Mouse (Mus musculus) C2C12 (cell line): Measurements from ENCODE around the gene Dcakd. TPM values are rescaled to one million over a fixed set of nuclear protein-coding genes. Genes with fewer than 3 reads are reported as not detected.

Experiments used
- H3K27me3 ChIP-seq: one replicate; pipeline ENCODE4 v1.6.1; 2011; ENCODE audit not compliant: control insufficient read depth, insufficient read depth, insufficient read length
- H3K36me3 ChIP-seq: one replicate; pipeline ENCODE4 v1.6.1; 2011; ENCODE audit not compliant: control insufficient read depth, insufficient read depth
- H3K4me3 ChIP-seq: one replicate; pipeline ENCODE4 v1.5.1; 2011; ENCODE audit warnings: mild to moderate bottlenecking, control low read depth; ENCODE audit not compliant: poor library complexity, insufficient read depth, severe bottlenecking
- H3K79me2 ChIP-seq: one replicate; pipeline ENCODE4 v1.6.1; 2011; ENCODE audit not compliant: control insufficient read depth, insufficient read depth
- H3K79me3 ChIP-seq: one replicate; pipeline ENCODE4 v1.6.1; 2011; ENCODE audit warnings: low read depth, control low read depth
- H3ac ChIP-seq: one replicate; pipeline ENCODE3; 2011; ENCODE audit warnings: low read depth; ENCODE audit not compliant: control insufficient read depth, insufficient read length
- CEBPB ChIP-seq: IDR thresholded peaks from one replicate; pipeline ENCODE4 v1.6.1; 2011; ENCODE audit warnings: low read depth, mild to moderate bottlenecking, control low read depth, moderate library complexity
- CTCF ChIP-seq: IDR thresholded peaks from one replicate; pipeline ENCODE4 v1.5.1; 2011; ENCODE audit not compliant: control insufficient read depth, insufficient read depth, insufficient read length
- FOSL1 ChIP-seq: IDR thresholded peaks from one replicate; pipeline ENCODE4 v1.8.0; 2011; ENCODE audit warnings: mild to moderate bottlenecking, low read length; ENCODE audit not compliant: poor library complexity, insufficient read depth, severe bottlenecking
- MAX ChIP-seq: IDR thresholded peaks from one replicate; pipeline ENCODE4 v1.6.1; 2011; ENCODE audit warnings: mild to moderate bottlenecking, control low read depth
- MYOD1 ChIP-seq: IDR thresholded peaks from one replicate; pipeline ENCODE4 v1.6.1; 2011; ENCODE audit warnings: low read depth; ENCODE audit not compliant: control insufficient read depth, insufficient read length
- MYOG ChIP-seq: IDR thresholded peaks from one replicate; pipeline ENCODE4 v1.6.1; 2011; ENCODE audit not compliant: control insufficient read depth, insufficient read length; ENCODE audit errors: extremely low read depth
- USF1 ChIP-seq: IDR thresholded peaks from one replicate; pipeline ENCODE4 v1.6.1; 2011; ENCODE audit warnings: low read depth, mild to moderate bottlenecking, control low read depth, moderate library complexity
- long read RNA-seq, 2 experiments: library from polyadenylated mRNA; unstranded; transcript quantifications; one replicate each; pipeline ENCODE4 v2.0.0; 2019 to 2020
- polyA plus RNA-seq: library from polyadenylated mRNA; unstranded; fragments of >200 nt; fragmentation: generic; extraction: Trizol; gene quantifications from one replicate; pipeline ENCODE4 v1.2.1, GENCODE M21; 2012; ENCODE audit warnings: missing spikeins

Gene Dcakd
- 185 TPM for polyA plus RNA-seq
- long read RNA-seq, experiment 1, transcript Dcakd-201 (5 exons, 1,744 nt): major isoform, 74 of 119 reads
- long read RNA-seq, experiment 1, partial matches to known transcripts: 23 of 119 reads
- long read RNA-seq, experiment 1, other reads (novel, unspliced or antisense): 22 of 119 reads
- long read RNA-seq, experiment 2, transcript Dcakd-201 (5 exons, 1,744 nt): major isoform, 262 of 294 reads
- long read RNA-seq, experiment 2, partial matches to known transcripts: 12 of 294 reads
- long read RNA-seq, experiment 2, other reads (novel, unspliced or antisense): 17 of 294 reads

- Histone ChIP-seq H3K79me2 (peaks cover 67% of the 10 kb centered on the region), H3K27me3 (no peaks in the 10 kb centered on the region), H3K4me3 (peak within 1 kb of the TSS; percentile 82), H3K36me3 (peaks cover 36% of the 10 kb centered on the region), H3ac (peak within 1 kb of the TSS; percentile 75), H3K79me3 (peaks cover 57% of the 10 kb centered on the region)
- no peak for TF ChIP-seq MYOG
- no peak for TF ChIP-seq MAX
- peak; percentile 78 for TF ChIP-seq CEBPB
- TF ChIP-seq CTCF: no peak
Observed at GRCm38 (mm10) chr11:103028176-103028891, at the start of gene Dcakd, which contains the start of gene Nmt1. TSS of gene Dcakd (minus strand) at chr11:103028333. TSS of gene Nmt1 (plus strand) at chr11:103028190.

- TF ChIP-seq MYOG: no peak
- TF ChIP-seq FOSL1: no peak
- TF ChIP-seq USF1: no peak
- no peak for TF ChIP-seq MYOD1
- no peak for TF ChIP-seq CEBPB
- TF ChIP-seq CTCF: no peak
- TF ChIP-seq MAX: no peak
- Histone ChIP-seq H3ac (no peak overlapping the region), H3K79me3 (no peaks in the 10 kb centered on the region), H3K36me3 (peaks cover 77% of the 10 kb centered on the region), H3K27me3 (no peaks in the 10 kb centered on the region), H3K79me2 (peaks cover 16% of the 10 kb centered on the region), H3K4me3 (no peak overlapping the region)
Observed at GRCm38 (mm10) chr11:103076581-103076980, 48.4 kb upstream of the Dcakd start.

- no peaks in the 10 kb centered on the region for H3K79me3 ChIP-seq
Observed at GRCm38 (mm10) chr11:103076010-103076409, 47.9 kb upstream of the Dcakd start.

GRCm38 (mm10) chr11:103074796-103075323, 46.7 kb upstream of the Dcakd start:
- Histone ChIP-seq H3ac (no peak overlapping the region), H3K27me3 (no peaks in the 10 kb centered on the region), H3K36me3 (peaks cover 91% of the 10 kb centered on the region), H3K4me3 (no peak overlapping the region), H3K79me3 (no peaks in the 10 kb centered on the region), H3K79me2 (no peaks in the 10 kb centered on the region)
- TF ChIP-seq CTCF (no peak), MYOD1 (no peak), FOSL1 (no peak), CEBPB (no peak), MAX (no peak), USF1 (no peak), MYOG (no peak)

More at GRCm38 (mm10) chr11:103076010-103076409, 47.9 kb upstream of the Dcakd start:
- H3K36me3 ChIP-seq: peaks cover 81% of the 10 kb centered on the region
- H3K27me3 ChIP-seq: no peaks in the 10 kb centered on the region
- no peak overlapping the region for H3ac ChIP-seq
- TF ChIP-seq FOSL1 (no peak), MYOD1 (no peak), USF1 (no peak), MAX (no peak), MYOG (no peak), CTCF (no peak)
- H3K79me2 ChIP-seq: peaks cover 11% of the 10 kb centered on the region
- H3K4me3 ChIP-seq: no peak overlapping the region

GRCm38 (mm10) chr11:103074121-103074650, 46.1 kb upstream of the Dcakd start:
- Histone ChIP-seq H3K36me3 (peaks cover 93% of the 10 kb centered on the region), H3K79me3 (no peaks in the 10 kb centered on the region), H3K27me3 (no peaks in the 10 kb centered on the region), H3ac (no peak overlapping the region), H3K79me2 (no peaks in the 10 kb centered on the region), H3K4me3 (no peak overlapping the region)
- TF ChIP-seq FOSL1 (no peak), CEBPB (no peak), MYOG (no peak), MAX (no peak), MYOD1 (no peak), USF1 (no peak), CTCF (no peak)
